Mouse (Mus musculus): ENCODE results near the gene Gopc. TPM values are rescaled to one million over a fixed set of nuclear protein-coding genes. Genes with fewer than 3 reads are reported as not detected.

Gopc gene
- polyA plus RNA-seq (2015; fragmentation: Nextera tagmentation; extraction: Ambion mirVana), result 4.7 and 5.0 TPM in 2 replicates

GRCm38 (mm10) chr10:52381845-52382591, at the start of gene Gopc:
Gopc (minus strand) TSS chr10:52382124.
- peak; percentile 97 for ATAC-seq (ENCODE audit: low read depth)
- Histone ChIP-seq H3K36me3 (ENCODE audit: control insufficient read depth, insufficient read depth) (no peaks in the 10 kb centered on the region), H3K27me3 (ENCODE audit: control insufficient read depth, insufficient read depth, low read depth, low read length) (no peaks in the 10 kb centered on the region), H3K9ac (ENCODE audit: low read depth, low read length) (peak within 1 kb of the TSS; percentile 94), H3K9me3 (replicated peaks; ENCODE audit: control insufficient read depth, low read length) (no peaks in the 10 kb centered on the region), H3K4me3 (ENCODE audit: low read depth, low read length) (peak within 1 kb of the TSS; percentile 90), H3K4me1 (ENCODE audit: control insufficient read depth, low read depth, low read length) (peaks cover 11% of the 10 kb centered on the region), H3K27ac (ENCODE audit: low read length) (peak within 1 kb of the TSS; percentile 86), H3K4me2 (ENCODE audit: low read depth, low read length) (peak within 1 kb of the TSS; percentile 94)
- WGBS (ENCODE audit: insufficient replicate concordance), result under 1% methylated on average over 58 of the region's 71 CpGs

- H3K4me1 ChIP-seq (ENCODE audit: control insufficient read depth, low read depth, low read length), result no peaks in the 10 kb centered on the region; the same call in 1 of the 2 replicates
- H3K9ac ChIP-seq (ENCODE audit: low read depth, low read length), result no peak overlapping the region
- no peak for ATAC-seq (ENCODE audit: low read depth)
- peaks cover 7% of the 10 kb centered on the region for H3K36me3 ChIP-seq (ENCODE audit: control insufficient read depth, insufficient read depth)
- H3K9me3 ChIP-seq (replicated peaks; ENCODE audit: control insufficient read depth, low read length), result no peaks in the 10 kb centered on the region
- no peak overlapping the region for H3K4me3 ChIP-seq (ENCODE audit: low read depth, low read length)
- H3K27me3 ChIP-seq (ENCODE audit: control insufficient read depth, insufficient read depth, low read depth, low read length), result no peaks in the 10 kb centered on the region
- 67% methylated on average over 1 of the region's 1 CpGs for WGBS (ENCODE audit: insufficient replicate concordance)
- no peak overlapping the region for H3K27ac ChIP-seq (ENCODE audit: low read length)
- H3K4me2 ChIP-seq (ENCODE audit: low read depth, low read length), result no peak overlapping the region
Measured at GRCm38 (mm10) chr10:52430953-52431352, 49.0 kb upstream of the Gopc start.

GRCm38 (mm10) chr10:52427634-52428415, 45.9 kb upstream of the Gopc start:
- Histone ChIP-seq H3K4me3 (ENCODE audit: low read depth, low read length) (no peak overlapping the region), H3K4me2 (ENCODE audit: low read depth, low read length) (no peak overlapping the region), H3K9me3 (replicated peaks; ENCODE audit: control insufficient read depth, low read length) (no peaks in the 10 kb centered on the region), H3K36me3 (ENCODE audit: control insufficient read depth, insufficient read depth) (peaks cover 1% of the 10 kb centered on the region), H3K27ac (ENCODE audit: low read length) (no peak overlapping the region), H3K4me1 (ENCODE audit: control insufficient read depth, low read depth, low read length) (peaks cover 2% of the 10 kb centered on the region; the same call in 1 of the 2 replicates), H3K27me3 (ENCODE audit: control insufficient read depth, insufficient read depth, low read depth, low read length) (no peaks in the 10 kb centered on the region), H3K9ac (ENCODE audit: low read depth, low read length) (no peak overlapping the region)
- WGBS (ENCODE audit: insufficient replicate concordance), result 52% methylated on average over 2 of the region's 2 CpGs
- no peak for ATAC-seq (ENCODE audit: low read depth)

- Histone ChIP-seq H3K4me1 (ENCODE audit: control insufficient read depth, low read depth, low read length) (peaks cover 2% of the 10 kb centered on the region; the same call in 1 of the 2 replicates), H3K27ac (ENCODE audit: low read length) (no peak overlapping the region), H3K9me3 (replicated peaks; ENCODE audit: control insufficient read depth, low read length) (no peaks in the 10 kb centered on the region), H3K4me2 (ENCODE audit: low read depth, low read length) (no peak overlapping the region), H3K27me3 (ENCODE audit: control insufficient read depth, insufficient read depth, low read depth, low read length) (no peaks in the 10 kb centered on the region), H3K36me3 (ENCODE audit: control insufficient read depth, insufficient read depth) (no peaks in the 10 kb centered on the region; the same call in 1 of the 2 replicates), H3K4me3 (ENCODE audit: low read depth, low read length) (no peak overlapping the region), H3K9ac (ENCODE audit: low read depth, low read length) (no peak overlapping the region)
- WGBS (ENCODE audit: insufficient replicate concordance), result 76% methylated on average over 7 of the region's 7 CpGs
- ATAC-seq (ENCODE audit: low read depth), result no peak
Measured at GRCm38 (mm10) chr10:52426314-52426980, 44.5 kb upstream of the Gopc start.

- 56% methylated on average over 2 of the region's 2 CpGs for WGBS (ENCODE audit: insufficient replicate concordance)
- ATAC-seq (ENCODE audit: low read depth), result no peak
- no peak overlapping the region for H3K4me2 ChIP-seq (ENCODE audit: low read depth, low read length)
Measured at GRCm38 (mm10) chr10:52423097-52423496, 41.2 kb upstream of the Gopc start.

GRCm38 (mm10) chr10:52421716-52422115, 39.8 kb upstream of the Gopc start:
- peaks cover 20% of the 10 kb centered on the region for H3K4me1 ChIP-seq (ENCODE audit: control insufficient read depth, low read depth, low read length)
- 77% methylated on average over 6 of the region's 6 CpGs for WGBS (ENCODE audit: insufficient replicate concordance)
- H3K27me3 ChIP-seq (ENCODE audit: control insufficient read depth, insufficient read depth, low read depth, low read length), result no peaks in the 10 kb centered on the region
- no peaks in the 10 kb centered on the region for H3K9me3 ChIP-seq (replicated peaks; ENCODE audit: control insufficient read depth, low read length)
- no peak for ATAC-seq (ENCODE audit: low read depth)
- no peak overlapping the region for H3K4me2 ChIP-seq (ENCODE audit: low read depth, low read length)
- H3K27ac ChIP-seq (ENCODE audit: low read length), result no peak overlapping the region
- no peaks in the 10 kb centered on the region for H3K36me3 ChIP-seq (ENCODE audit: control insufficient read depth, insufficient read depth)
- no peak overlapping the region for H3K9ac ChIP-seq (ENCODE audit: low read depth, low read length)
- H3K4me3 ChIP-seq (ENCODE audit: low read depth, low read length), result no peak overlapping the region

More at GRCm38 (mm10) chr10:52423097-52423496, 41.2 kb upstream of the Gopc start:
- Histone ChIP-seq H3K27me3 (ENCODE audit: control insufficient read depth, insufficient read depth, low read depth, low read length) (no peaks in the 10 kb centered on the region), H3K4me1 (ENCODE audit: control insufficient read depth, low read depth, low read length) (peaks cover 20% of the 10 kb centered on the region), H3K9me3 (replicated peaks; ENCODE audit: control insufficient read depth, low read length) (no peaks in the 10 kb centered on the region), H3K4me3 (ENCODE audit: low read depth, low read length) (no peak overlapping the region), H3K36me3 (ENCODE audit: control insufficient read depth, insufficient read depth) (no peaks in the 10 kb centered on the region), H3K9ac (ENCODE audit: low read depth, low read length) (no peak overlapping the region), H3K27ac (ENCODE audit: low read length) (no peak overlapping the region)

- H3K27me3 ChIP-seq (ENCODE audit: control insufficient read depth, insufficient read depth, low read depth, low read length), result no peaks in the 10 kb centered on the region
- H3K4me2 ChIP-seq (ENCODE audit: low read depth, low read length), result no peak overlapping the region
- H3K4me3 ChIP-seq (ENCODE audit: low read depth, low read length), result no peak overlapping the region
- H3K36me3 ChIP-seq (ENCODE audit: control insufficient read depth, insufficient read depth), result no peaks in the 10 kb centered on the region
- no peak overlapping the region for H3K27ac ChIP-seq (ENCODE audit: low read length)
- no peak overlapping the region for H3K9ac ChIP-seq (ENCODE audit: low read depth, low read length)
- ATAC-seq (ENCODE audit: low read depth), result no peak
- WGBS (ENCODE audit: insufficient replicate concordance), result 60% methylated on average over 1 of the region's 1 CpGs
- H3K4me1 ChIP-seq (ENCODE audit: control insufficient read depth, low read depth, low read length), result peaks cover 20% of the 10 kb centered on the region
- H3K9me3 ChIP-seq (replicated peaks; ENCODE audit: control insufficient read depth, low read length), result no peaks in the 10 kb centered on the region
Measured at GRCm38 (mm10) chr10:52420526-52420925, 38.6 kb upstream of the Gopc start.

GRCm38 (mm10) chr10:52419402-52419801, 37.5 kb upstream of the Gopc start:
- no peaks in the 10 kb centered on the region for H3K36me3 ChIP-seq (ENCODE audit: control insufficient read depth, insufficient read depth)
- peaks cover 20% of the 10 kb centered on the region for H3K4me1 ChIP-seq (ENCODE audit: control insufficient read depth, low read depth, low read length)
- H3K27me3 ChIP-seq (ENCODE audit: control insufficient read depth, insufficient read depth, low read depth, low read length), result no peaks in the 10 kb centered on the region
- no peaks in the 10 kb centered on the region for H3K9me3 ChIP-seq (replicated peaks; ENCODE audit: control insufficient read depth, low read length)
- ATAC-seq (ENCODE audit: low read depth), result no peak
- WGBS (ENCODE audit: insufficient replicate concordance), result 63% methylated on average over 4 of the region's 4 CpGs
- H3K4me2 ChIP-seq (ENCODE audit: low read depth, low read length), result peak overlapping the region; percentile 87; the same call in 1 of the 2 replicates
- no peak overlapping the region for H3K9ac ChIP-seq (ENCODE audit: low read depth, low read length)
- no peak overlapping the region for H3K4me3 ChIP-seq (ENCODE audit: low read depth, low read length)
- no peak overlapping the region for H3K27ac ChIP-seq (ENCODE audit: low read length)

All from liver, embryonic 16.5 days (tissue).